Comparison of ENCODE assay signal across 26 mouse cellular contexts in the genomic region with DNA sequence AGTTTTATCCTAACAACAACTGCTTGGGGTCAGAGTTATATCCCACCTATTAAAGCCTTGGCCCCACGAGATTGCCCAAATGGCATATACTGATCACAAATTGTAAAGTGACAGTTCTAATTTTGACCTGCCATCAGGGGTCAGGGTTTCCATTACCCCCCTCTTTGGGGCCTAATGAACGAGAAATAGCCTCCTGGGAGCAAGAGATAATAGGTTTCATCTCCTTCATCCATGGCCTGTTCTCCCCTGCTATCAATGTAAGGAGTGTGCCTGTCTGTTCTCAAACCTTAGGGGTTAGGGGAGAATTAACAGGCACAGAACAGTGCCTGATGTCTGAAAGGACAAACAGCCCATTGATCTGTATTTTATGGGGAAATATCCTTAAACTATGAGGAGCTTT. TPM values are rescaled to one million over a fixed set of nuclear protein-coding genes. Genes with fewer than 3 reads are reported as not detected.
DNase-seq lines count a peak whose midpoint lies in the region; ATAC-seq and TF ChIP-seq lines count a peak whose summit lies in the region.
"Had no signal": no experiment of that assay in that cellular context is flagged by ENCODE, and none has a peak within 500 bp of the region (broad histone marks: within the 10 kb centered on the region; RNA-seq: fewer than 3 reads in every experiment).

No protein-coding gene starts in this region.

- H3K79me2 ChIP-seq in heart, adult 2 months (replicated peaks; ENCODE audit: control insufficient read depth, insufficient read depth, low read length) = no peaks in the 10 kb centered on the region

- no peaks in the 10 kb centered on the region for H3K36me3 ChIP-seq in heart, adult 2 months (ENCODE audit: control insufficient read depth, insufficient read depth, low read length)
- H3K36me3 ChIP-seq in liver, embryonic 12.5 days = no peaks in the 10 kb centered on the region
- H3K36me3 ChIP-seq in liver, postnatal 0 days (replicated peaks; ENCODE audit: insufficient read depth, low read length) = no peaks in the 10 kb centered on the region
- no peaks in the 10 kb centered on the region for H3K36me3 ChIP-seq in liver, embryonic 14.5 days (replicated peaks; ENCODE audit: control insufficient read depth, insufficient read depth, low read depth)
- no peaks in the 10 kb centered on the region for H3K36me3 ChIP-seq in limb, embryonic 10.5 days
- H3K36me3 ChIP-seq: forebrain, embryonic 10.5 days; heart, embryonic 12.5 days; heart, embryonic 15.5 days; hindbrain, embryonic 10.5 days; hindbrain, embryonic 15.5 days had no signal

- no peak overlapping the region for H3K4me3 ChIP-seq in heart, adult 2 months
- H3K4me3 ChIP-seq in liver, embryonic 12.5 days = no peak overlapping the region
- no peak overlapping the region for H3K4me3 ChIP-seq in liver, postnatal 0 days (ENCODE audit: low read depth, low read length)
- H3K4me3 ChIP-seq in liver, embryonic 14.5 days (ENCODE audit: insufficient read depth in 1 of 2, low read depth in 2 of 2, low read length in 2 of 2) = no peak overlapping the region
- no peak overlapping the region for H3K4me3 ChIP-seq in limb, embryonic 10.5 days
- H3K4me3 ChIP-seq: forebrain, embryonic 10.5 days; forebrain, embryonic 13.5 days; heart, embryonic 12.5 days; heart, embryonic 15.5 days; hindbrain, embryonic 10.5 days; hindbrain, embryonic 15.5 days had no signal

- H3K27ac ChIP-seq in heart, adult 2 months = no peak overlapping the region
- H3K27ac ChIP-seq in liver, embryonic 12.5 days = no peak overlapping the region
- H3K27ac ChIP-seq in liver, postnatal 0 days (ENCODE audit: low read depth) = no peak overlapping the region
- H3K27ac ChIP-seq in liver, embryonic 14.5 days = no peak overlapping the region
- H3K27ac ChIP-seq in limb, embryonic 10.5 days = no peak overlapping the region
- H3K27ac ChIP-seq: forebrain, embryonic 10.5 days; forebrain, embryonic 13.5 days; heart, embryonic 15.5 days; hindbrain, embryonic 10.5 days; hindbrain, embryonic 15.5 days had no signal

- intact Hi-C loops in heart, adult 2 months (cut with DNase I) = no loop called here

- H3K9me3 ChIP-seq in liver, embryonic 12.5 days (replicated peaks) = no peaks in the 10 kb centered on the region
- H3K9me3 ChIP-seq in liver, postnatal 0 days (ENCODE audit: low read length) = no peaks in the 10 kb centered on the region
- no peaks in the 10 kb centered on the region for H3K9me3 ChIP-seq in liver, embryonic 14.5 days (ENCODE audit: control insufficient read depth, low read length)
- H3K9me3 ChIP-seq in limb, embryonic 10.5 days (replicated peaks) = no peaks in the 10 kb centered on the region
- H3K9me3 ChIP-seq: forebrain, embryonic 10.5 days; forebrain, embryonic 13.5 days; heart, embryonic 12.5 days; heart, embryonic 15.5 days; hindbrain, embryonic 15.5 days had no signal

- TF ChIP-seq CTCF in heart, adult 2 months (IDR thresholded peaks at IDR 0.05) = no peak
- TF ChIP-seq CTCF in liver, postnatal 0 days (IDR thresholded peaks at IDR 0.05; ENCODE audit: low read depth) = no peak
- TF ChIP-seq CTCF in liver, embryonic 14.5 days (IDR thresholded peaks at IDR 0.05; ENCODE audit: low read depth) = no peak

- no peak for TF ChIP-seq POLR2A in heart, adult 2 months (IDR thresholded peaks at IDR 0.05; ENCODE audit: insufficient read depth, low read depth, low read length)

- no peak overlapping the region for H3K4me2 ChIP-seq in liver, embryonic 12.5 days
- no peak overlapping the region for H3K4me2 ChIP-seq in liver, postnatal 0 days (ENCODE audit: low read depth, low read length)
- H3K4me2 ChIP-seq in liver, embryonic 14.5 days (ENCODE audit: low read depth) = no peak overlapping the region
- H3K4me2 ChIP-seq: forebrain, embryonic 13.5 days; heart, embryonic 12.5 days; heart, embryonic 15.5 days; hindbrain, embryonic 15.5 days had no signal

- 60% methylated on average over 2 of the region's 2 CpGs for WGBS in heart, adult 2 months
- 26% methylated on average over 2 of the region's 2 CpGs for WGBS in liver, embryonic 12.5 days (ENCODE audit: insufficient replicate concordance)
- 48% methylated on average over 2 of the region's 2 CpGs for WGBS in liver, postnatal 0 days (ENCODE audit: insufficient replicate concordance)
- 27% methylated on average over 2 of the region's 2 CpGs for WGBS in liver, embryonic 14.5 days (ENCODE audit: insufficient replicate concordance)
- WGBS in limb, embryonic 10.5 days = 52% methylated on average over 2 of the region's 2 CpGs

- ATAC-seq in liver, embryonic 12.5 days = peak; percentile 71
- ATAC-seq in liver, postnatal 0 days = no peak
- ATAC-seq in liver, embryonic 14.5 days (ENCODE audit: insufficient read depth) = no peak
- ATAC-seq: forebrain, embryonic 13.5 days; forebrain, embryonic 16.5 days had no signal

- no peak for TF ChIP-seq EP300 in heart, adult 2 months (IDR thresholded peaks at IDR 0.05; ENCODE audit: insufficient read depth, low read depth, low read length)
- TF ChIP-seq EP300 in liver, postnatal 0 days (IDR thresholded peaks at IDR 0.05; ENCODE audit: low read depth) = no peak
- peak; percentile 30; the same call in 1 of the 2 replicates for TF ChIP-seq EP300 in liver, embryonic 14.5 days (IDR thresholded peaks at IDR 0.05; ENCODE audit: low read depth)

- H3K9ac ChIP-seq in heart, adult 2 months (ENCODE audit: low read depth, low read length) = no peak overlapping the region
- no peak overlapping the region for H3K9ac ChIP-seq in liver, embryonic 12.5 days
- no peak overlapping the region for H3K9ac ChIP-seq in liver, postnatal 0 days (replicated peaks)
- no peak overlapping the region for H3K9ac ChIP-seq in liver, embryonic 14.5 days (replicated peaks)
- H3K9ac ChIP-seq: forebrain, embryonic 13.5 days; heart, embryonic 12.5 days; heart, embryonic 15.5 days; hindbrain, embryonic 15.5 days had no signal

- peak; percentile 39 for DNase-seq in heart, adult 11 months
- no peak for DNase-seq in heart, adult 2 months
- no peak for DNase-seq in liver, postnatal 0 days
- DNase-seq in liver, embryonic 14.5 days (ENCODE audit: low read depth in 3 of 3, low spot score in 3 of 3) = no peak
- peak; percentile 28 for DNase-seq in mesoderm, embryonic 11.5 days (ENCODE audit: low read depth, low spot score)
- no peak for DNase-seq in limb, embryonic 10.5 days (ENCODE audit: low spot score)
- DNase-seq in MN1 (ENCODE audit: low spot score) = no peak
- DNase-seq: adrenal gland, adult 8-10 months; adrenal gland, postnatal 25 days; cerebellum, adult 11-12 months; cerebellum, adult 8-10 months; cerebellum, postnatal 10 days; cerebellum, postnatal 36 days; embryo, embryonic 11 days; gastrocnemius, postnatal 10 days; gastrocnemius, postnatal 36 days; heart, postnatal 10 days; heart, postnatal 36 days had no signal

- no peaks in the 10 kb centered on the region for H3K27me3 ChIP-seq in heart, adult 2 months (ENCODE audit: control insufficient read depth, insufficient read depth, low read length)
- no peaks in the 10 kb centered on the region for H3K27me3 ChIP-seq in liver, embryonic 12.5 days (replicated peaks)
- no peaks in the 10 kb centered on the region for H3K27me3 ChIP-seq in liver, postnatal 0 days (ENCODE audit: insufficient read depth, low read length)
- no peaks in the 10 kb centered on the region for H3K27me3 ChIP-seq in liver, embryonic 14.5 days (ENCODE audit: control insufficient read depth, insufficient read depth, low read length)
- H3K27me3 ChIP-seq in limb, embryonic 10.5 days (ENCODE audit: low read depth, poor library complexity, severe bottlenecking) = no peaks in the 10 kb centered on the region
- H3K27me3 ChIP-seq: forebrain, embryonic 13.5 days; heart, embryonic 12.5 days; heart, embryonic 15.5 days; hindbrain, embryonic 15.5 days had no signal

- no peaks in the 10 kb centered on the region for H3K4me1 ChIP-seq in heart, adult 2 months (ENCODE audit: control insufficient read depth, insufficient read depth, low read length)
- peaks cover 17% of the 10 kb centered on the region for H3K4me1 ChIP-seq in liver, embryonic 12.5 days
- H3K4me1 ChIP-seq in liver, postnatal 0 days (ENCODE audit: insufficient read depth) = peaks cover under 1% of the 10 kb centered on the region
- H3K4me1 ChIP-seq in liver, embryonic 14.5 days (replicated peaks; ENCODE audit: control insufficient read depth in 2 of 2, insufficient read depth in 2 of 2, low read length in 1 of 2) = peaks cover 0 to 5% of the 10 kb centered on the region in 2 experiments; a peak in 1 of 4 replicates
- H3K4me1 ChIP-seq in limb, embryonic 10.5 days = 0 out of 2 replicates have a peak, but pooled peaks cover 1% of the 10 kb centered on the region
- H3K4me1 ChIP-seq: heart, embryonic 12.5 days; heart, embryonic 15.5 days; hindbrain, embryonic 15.5 days had no signal

RNA-seq across cellular contexts. Expression of gene Nap1l1, which starts 7.6 kb away (rescaled TPM):
- total RNA-seq in heart, adult 2 months (2021) = 10 to 100 TPM; 66.6 to 66.7 TPM
- polyA plus RNA-seq in heart, adult 2 months (2012; rRNA removed) = 10.5 and 21.2 TPM in 2 replicates
- polyA plus RNA-seq in liver, embryonic 12.5 days (2016; fragmentation: Nextera tagmentation; extraction: Ambion mirVana) = 174 and 178 TPM in 2 replicates
- 69.9 and 73.7 TPM in 2 replicates for polyA plus RNA-seq in liver, postnatal 0 days (2015; fragmentation: Nextera tagmentation; extraction: Ambion mirVana)
- 43.7 and 117 TPM in 2 replicates for polyA plus RNA-seq in liver, embryonic 14.5 days (2012; rRNA removed)
- 103 and 109 TPM in 2 replicates for polyA plus RNA-seq in liver, embryonic 14.5 days (2014; fragmentation: Nextera tagmentation; extraction: Ambion mirVana)
- 343 and 349 TPM in 2 replicates for polyA plus RNA-seq in limb, embryonic 10.5 days (2016; fragmentation: Nextera tagmentation; extraction: Ambion mirVana)

RNA-seq across cellular contexts. Expression of gene Phlda1, which starts 40.7 kb away (rescaled TPM):
- 10 to 100 TPM; 13.4 to 16.2 TPM for total RNA-seq in heart, adult 2 months (2021)
- polyA plus RNA-seq in heart, adult 2 months (2012; rRNA removed) = 8.4 and 16.8 TPM in 2 replicates
- polyA plus RNA-seq in liver, embryonic 12.5 days (2016; fragmentation: Nextera tagmentation; extraction: Ambion mirVana) = 6.5 and 7.4 TPM in 2 replicates
- 29.6 and 32.1 TPM in 2 replicates for polyA plus RNA-seq in liver, postnatal 0 days (2015; fragmentation: Nextera tagmentation; extraction: Ambion mirVana)
- polyA plus RNA-seq in liver, embryonic 14.5 days (2012; rRNA removed) = 2.1 and 2.8 TPM in 2 replicates
- 2.8 and 3.9 TPM in 2 replicates for polyA plus RNA-seq in liver, embryonic 14.5 days (2014; fragmentation: Nextera tagmentation; extraction: Ambion mirVana)
- 19.8 and 20.1 TPM in 2 replicates for polyA plus RNA-seq in limb, embryonic 10.5 days (2016; fragmentation: Nextera tagmentation; extraction: Ambion mirVana)

Comparison
In these comparisons a context has a peak if more than half of its experiments do, and no peak if none do; other contexts are left out.
1. DNase-seq: peak in heart, adult 11 months (single experiment) and mesoderm, embryonic 11.5 days (single experiment); none in heart, adult 2 months (0 of 2), liver, postnatal 0 days (single experiment), liver, embryonic 14.5 days (0 of 3), limb, embryonic 10.5 days (single experiment) and MN1 (single experiment).